Mouse (Mus musculus) brain, embryonic 14.5 days (tissue): ENCODE data around the gene Lmbr1l.

ENCODE experiments used
- CTCF ChIP-seq: fragments of 200-500 bp; IDR thresholded peaks from 2 replicates; pipeline ENCODE4 v1.5.1; 2012; ENCODE audit warnings: inconsistent platforms, mild to moderate bottlenecking, moderate library complexity, borderline replicate concordance; ENCODE audit not compliant: insufficient read depth, insufficient read length; ENCODE audit errors: extremely low read depth
- POLR2A ChIP-seq: fragments of 200-500 bp; IDR thresholded peaks from 2 replicates; pipeline ENCODE4 v1.6.1; 2012; ENCODE audit warnings: mild to moderate bottlenecking, inconsistent platforms, borderline replicate concordance; ENCODE audit not compliant: poor library complexity, insufficient read depth, insufficient read length, severe bottlenecking; ENCODE audit errors: extremely low read depth

DNA sequence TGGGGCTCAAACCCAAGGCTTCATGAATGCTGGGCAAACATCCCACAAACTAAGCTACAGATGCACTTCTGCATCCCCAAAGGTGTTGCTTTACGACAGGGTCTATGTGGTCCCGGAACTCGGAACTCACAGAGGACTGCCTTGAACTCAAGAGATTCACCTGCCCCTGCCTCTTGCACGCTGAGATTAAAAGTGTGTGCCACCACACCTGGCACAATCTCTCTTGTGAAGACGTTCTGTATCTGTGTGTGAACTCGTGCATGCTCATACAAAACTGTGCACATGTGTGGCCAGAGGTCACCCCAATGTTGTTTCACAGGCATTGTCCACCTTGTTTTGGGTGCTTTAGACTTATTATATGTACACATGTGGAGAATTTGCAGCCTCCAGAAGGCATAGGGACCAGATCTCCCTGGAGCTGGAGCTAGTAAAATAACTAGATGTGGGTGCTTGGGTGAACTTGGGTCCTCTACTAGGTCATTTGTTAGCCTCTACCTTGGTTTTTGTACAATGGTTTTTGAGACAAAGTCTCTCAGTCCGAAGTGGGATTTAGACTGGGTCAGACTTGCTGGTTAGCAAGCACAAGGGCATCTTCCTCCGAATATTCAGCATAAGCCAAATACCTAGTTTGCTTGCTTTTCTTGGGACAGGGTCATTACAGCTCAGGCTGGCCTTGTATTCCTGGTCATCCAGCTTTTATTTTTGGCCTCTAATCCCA, 12.1 kb upstream of the Lmbr1l start:
- TF ChIP-seq CTCF (no peak), POLR2A (no peak)
